9 mouse cellular contexts compared by ENCODE assay signal in genomic region chr17:65906895-65907401, GRCm38 (mm10). TPM values are rescaled to one million over a fixed set of nuclear protein-coding genes. Genes with fewer than 3 reads are reported as not detected.
A peak's percentile ranks its signal among the peaks of the same experiment; 100 is the strongest.
DNase-seq lines count a peak whose midpoint lies in the region; ATAC-seq and TF ChIP-seq lines count a peak whose summit lies in the region.
"Had no signal": no experiment of that assay in that cellular context is flagged by ENCODE, and none has a peak within 500 bp of the region (broad histone marks: within the 10 kb centered on the region; RNA-seq: fewer than 3 reads in every experiment).

No protein-coding gene starts in this region.

- H3K4me3 ChIP-seq in hindbrain, embryonic 10.5 days = no peak overlapping the region
- no peak overlapping the region for H3K4me3 ChIP-seq in hindbrain, embryonic 12.5 days
- no peak overlapping the region for H3K4me3 ChIP-seq in embryonic facial prominence, embryonic 13.5 days
- H3K4me3 ChIP-seq in limb, embryonic 13.5 days = no peak overlapping the region
- peak overlapping the region; percentile 43 for H3K4me3 ChIP-seq in small intestine, adult 2 months (ENCODE audit: low read depth, low read length)
- no peak overlapping the region for H3K4me3 ChIP-seq in hindbrain, embryonic 13.5 days

- no peak overlapping the region for H3K4me2 ChIP-seq in hindbrain, embryonic 12.5 days (replicated peaks)
- H3K4me2 ChIP-seq in embryonic facial prominence, embryonic 13.5 days = peak overlapping the region; percentile 32
- H3K4me2 ChIP-seq in limb, embryonic 13.5 days (replicated peaks) = peak overlapping the region; percentile 31; the same call in 1 of the 2 replicates
- no peak overlapping the region for H3K4me2 ChIP-seq in hindbrain, embryonic 13.5 days

- WGBS in hindbrain, embryonic 10.5 days = 68% methylated on average over 11 of the region's 11 CpGs
- WGBS in hindbrain, embryonic 12.5 days = 66% methylated on average over 11 of the region's 11 CpGs
- WGBS in embryonic facial prominence, embryonic 13.5 days = 45% methylated on average over 11 of the region's 11 CpGs
- 55% methylated on average over 11 of the region's 11 CpGs for WGBS in limb, embryonic 13.5 days
- 57% methylated on average over 11 of the region's 11 CpGs for WGBS in small intestine, adult 2 months
- 71% methylated on average over 11 of the region's 11 CpGs for WGBS in hindbrain, embryonic 13.5 days

- H3K36me3 ChIP-seq in hindbrain, embryonic 10.5 days = no peaks in the 10 kb centered on the region
- H3K36me3 ChIP-seq in hindbrain, embryonic 12.5 days = no peaks in the 10 kb centered on the region
- no peaks in the 10 kb centered on the region for H3K36me3 ChIP-seq in embryonic facial prominence, embryonic 13.5 days
- H3K36me3 ChIP-seq in limb, embryonic 13.5 days = no peaks in the 10 kb centered on the region
- no peaks in the 10 kb centered on the region for H3K36me3 ChIP-seq in small intestine, adult 2 months (ENCODE audit: control insufficient read depth, insufficient read depth, low read length)
- H3K36me3 ChIP-seq in hindbrain, embryonic 13.5 days = peaks cover 9% of the 10 kb centered on the region; the same call in 1 of the 2 replicates
- H3K36me3 ChIP-seq: G1E had no signal

- no peak for ATAC-seq in hindbrain, embryonic 12.5 days (ENCODE audit: low FRiP score)
- peak; percentile 63 for ATAC-seq in embryonic facial prominence, embryonic 13.5 days (ENCODE audit: insufficient number of reproducible peaks, insufficient read depth, low FRiP score, low TSS enrichment, low read depth)
- no peak; the same call in 1 of the 2 replicates for ATAC-seq in limb, embryonic 13.5 days (ENCODE audit: low FRiP score, low read depth)
- no peak for ATAC-seq in hindbrain, embryonic 13.5 days (ENCODE audit: low FRiP score)

- DNase-seq in hindbrain, embryonic 10.5 days (ENCODE audit: low spot score) = no peak
- DNase-seq in left cerebral cortex, adult 11 months (ENCODE audit: low spot score) = no peak
- DNase-seq in left cerebral cortex, postnatal 4 days = no peak

- peaks cover 8% of the 10 kb centered on the region for H3K9me3 ChIP-seq in hindbrain, embryonic 10.5 days
- 0 out of 2 replicates have a peak, but pooled peaks cover 11% of the 10 kb centered on the region for H3K9me3 ChIP-seq in hindbrain, embryonic 12.5 days (replicated peaks)
- H3K9me3 ChIP-seq in embryonic facial prominence, embryonic 13.5 days = no peaks in the 10 kb centered on the region
- H3K9me3 ChIP-seq in limb, embryonic 13.5 days = no peaks in the 10 kb centered on the region
- H3K9me3 ChIP-seq in hindbrain, embryonic 13.5 days = peaks cover 6% of the 10 kb centered on the region; the same call in 1 of the 2 replicates

- TF ChIP-seq POLR2A in small intestine, adult 2 months (IDR thresholded peaks at IDR 0.05; ENCODE audit: low read depth, low read length) = no peak

- no peak overlapping the region for H3K9ac ChIP-seq in hindbrain, embryonic 12.5 days
- no peak overlapping the region for H3K9ac ChIP-seq in embryonic facial prominence, embryonic 13.5 days
- no peak overlapping the region for H3K9ac ChIP-seq in limb, embryonic 13.5 days
- H3K9ac ChIP-seq in hindbrain, embryonic 13.5 days = no peak overlapping the region

- 0 out of 2 replicates have a peak overlapping the region, but pooled peaks have one; percentile 40 for H3K27ac ChIP-seq in hindbrain, embryonic 10.5 days
- no peak overlapping the region for H3K27ac ChIP-seq in hindbrain, embryonic 12.5 days
- H3K27ac ChIP-seq in embryonic facial prominence, embryonic 13.5 days = peak overlapping the region; percentile 85
- no peak overlapping the region for H3K27ac ChIP-seq in limb, embryonic 13.5 days
- H3K27ac ChIP-seq in small intestine, adult 2 months (ENCODE audit: insufficient read depth, low read depth, low read length) = 0 out of 2 replicates have a peak overlapping the region, but pooled peaks have one; percentile 15
- no peak overlapping the region for H3K27ac ChIP-seq in hindbrain, embryonic 13.5 days

- no peaks in the 10 kb centered on the region for H3K27me3 ChIP-seq in hindbrain, embryonic 10.5 days (ENCODE audit: insufficient read depth, poor library complexity, severe bottlenecking)
- no peaks in the 10 kb centered on the region for H3K27me3 ChIP-seq in hindbrain, embryonic 12.5 days
- no peaks in the 10 kb centered on the region for H3K27me3 ChIP-seq in embryonic facial prominence, embryonic 13.5 days
- no peaks in the 10 kb centered on the region for H3K27me3 ChIP-seq in limb, embryonic 13.5 days
- no peaks in the 10 kb centered on the region for H3K27me3 ChIP-seq in small intestine, adult 2 months (ENCODE audit: control insufficient read depth, insufficient read depth, low read length)
- no peaks in the 10 kb centered on the region for H3K27me3 ChIP-seq in hindbrain, embryonic 13.5 days

- intact Hi-C loops in left cerebral cortex, postnatal 4 days (cut with DNase I) = no loop called here

- peaks cover 10% of the 10 kb centered on the region for H3K4me1 ChIP-seq in hindbrain, embryonic 10.5 days (replicated peaks)
- H3K4me1 ChIP-seq in hindbrain, embryonic 12.5 days = peaks cover 6% of the 10 kb centered on the region; the same call in 1 of the 2 replicates
- H3K4me1 ChIP-seq in embryonic facial prominence, embryonic 13.5 days = peaks cover 36% of the 10 kb centered on the region
- H3K4me1 ChIP-seq in limb, embryonic 13.5 days = peaks cover 20% of the 10 kb centered on the region
- peaks cover 5% of the 10 kb centered on the region; the same call in 1 of the 2 replicates for H3K4me1 ChIP-seq in small intestine, adult 2 months (ENCODE audit: control insufficient read depth, insufficient read depth, insufficient read length, low read length)
- no peaks in the 10 kb centered on the region for H3K4me1 ChIP-seq in hindbrain, embryonic 13.5 days (replicated peaks)

- no peak for TF ChIP-seq CTCF in small intestine, adult 2 months (IDR thresholded peaks at IDR 0.05; ENCODE audit: extremely low read depth, insufficient read length, insufficient replicate concordance, low read depth, low read length)

RNA-seq across cellular contexts. Expression of gene Ralbp1, which starts 21.4 kb away (rescaled TPM):
- polyA plus RNA-seq in hindbrain, embryonic 10.5 days (2016; fragmentation: Nextera tagmentation; extraction: Ambion mirVana) = 46.4 and 58.3 TPM in 2 replicates
- 49.3 and 50.9 TPM in 2 replicates for polyA plus RNA-seq in hindbrain, embryonic 12.5 days (2016; fragmentation: Nextera tagmentation; extraction: Ambion mirVana)
- 94.1 and 105 TPM in 2 replicates for polyA plus RNA-seq in embryonic facial prominence, embryonic 13.5 days (2015; fragmentation: Nextera tagmentation; extraction: Ambion mirVana)
- 81.3 and 87.3 TPM in 2 replicates for polyA plus RNA-seq in limb, embryonic 13.5 days (2015; fragmentation: Nextera tagmentation; extraction: Ambion mirVana)
- polyA plus RNA-seq in small intestine, adult 2 months (2012; rRNA removed) = 17.5 and 34.1 TPM in 2 replicates
- 10 to 100 TPM; 37.6 to 38.2 TPM for total RNA-seq in left cerebral cortex, postnatal 4 days (2021)
- polyA plus RNA-seq in hindbrain, embryonic 13.5 days (2015; fragmentation: Nextera tagmentation; extraction: Ambion mirVana) = 56.1 and 58.3 TPM in 2 replicates

RNA-seq across cellular contexts. Expression of gene Twsg1, which starts 44.1 kb away (rescaled TPM):
- polyA plus RNA-seq in hindbrain, embryonic 10.5 days (2016; fragmentation: Nextera tagmentation; extraction: Ambion mirVana) = 67.5 and 81.1 TPM in 2 replicates
- 100 and 108 TPM in 2 replicates for polyA plus RNA-seq in hindbrain, embryonic 12.5 days (2016; fragmentation: Nextera tagmentation; extraction: Ambion mirVana)
- 154 and 159 TPM in 2 replicates for polyA plus RNA-seq in embryonic facial prominence, embryonic 13.5 days (2015; fragmentation: Nextera tagmentation; extraction: Ambion mirVana)
- polyA plus RNA-seq in limb, embryonic 13.5 days (2015; fragmentation: Nextera tagmentation; extraction: Ambion mirVana) = 133 and 140 TPM in 2 replicates
- 14.4 and 21.0 TPM in 2 replicates for polyA plus RNA-seq in small intestine, adult 2 months (2012; rRNA removed)
- total RNA-seq in left cerebral cortex, postnatal 4 days (2021) = 10 to 100 TPM; 35.5 to 38.3 TPM
- 58.5 and 60.7 TPM in 2 replicates for polyA plus RNA-seq in hindbrain, embryonic 13.5 days (2015; fragmentation: Nextera tagmentation; extraction: Ambion mirVana)

Comparison
In these comparisons a context has a peak if more than half of its experiments do, and no peak if none do; other contexts are left out.
1. H3K27ac ChIP-seq: peak in hindbrain, embryonic 10.5 days (single experiment), embryonic facial prominence, embryonic 13.5 days (single experiment) and small intestine, adult 2 months (single experiment); none in hindbrain, embryonic 12.5 days (single experiment), limb, embryonic 13.5 days (single experiment) and hindbrain, embryonic 13.5 days (single experiment).
2. H3K4me2 ChIP-seq: peak in embryonic facial prominence, embryonic 13.5 days (single experiment) and limb, embryonic 13.5 days (single experiment); none in hindbrain, embryonic 12.5 days (single experiment) and hindbrain, embryonic 13.5 days (single experiment).